Mouse (Mus musculus) brain, embryonic 14.5 days (tissue): ENCODE measurements at regions not wholly inside any gene's neighbourhood (a gene's known extent, or its start where the extent isn't known, plus 50 kb on each side); places are given as distances from the start of the nearest gene placed in this dataset.

Source experiments
- CTCF ChIP-seq: fragments of 200-500 bp; IDR thresholded peaks from 2 replicates; pipeline ENCODE4 v1.5.1; 2012; ENCODE audit warnings: inconsistent platforms, mild to moderate bottlenecking, moderate library complexity, borderline replicate concordance; ENCODE audit not compliant: insufficient read depth, insufficient read length; ENCODE audit errors: extremely low read depth
- POLR2A ChIP-seq: fragments of 200-500 bp; IDR thresholded peaks from 2 replicates; pipeline ENCODE4 v1.6.1; 2012; ENCODE audit warnings: mild to moderate bottlenecking, inconsistent platforms, borderline replicate concordance; ENCODE audit not compliant: poor library complexity, insufficient read depth, insufficient read length, severe bottlenecking; ENCODE audit errors: extremely low read depth

- TF ChIP-seq POLR2A (no peak), CTCF (no peak)
These were observed 148.6 kb upstream of the Cpne8 start for GRCm38 (mm10) chr15:90827816-90828215.
